Mouse (Mus musculus) ES-Bruce4 (cell line): ENCODE results near the gene Hoxd10.

Source experiments
- CTCF ChIP-seq: IDR thresholded peaks from one replicate; pipeline ENCODE4 v1.8.1; 2011; ENCODE audit warnings: low read depth, low read length
- POLR2A ChIP-seq: IDR thresholded peaks from one replicate; pipeline ENCODE4 v1.8.1; 2011; ENCODE audit warnings: low read length; ENCODE audit not compliant: insufficient read depth

- no peak for TF ChIP-seq CTCF
- TF ChIP-seq POLR2A, result no peak
Measured at GRCm38 (mm10) chr2:74739476-74739800, 47.7 kb downstream of the Hoxd10 start.
